Mouse (Mus musculus) adrenal gland, adult (tissue): ENCODE data around the gene Fer.

ENCODE experiments used
- DNase-seq, 2 experiments: peaks; one replicate each; pipeline ENCODE4 v3.0.0; 2022 to 2023; ENCODE audit warnings: low spot score in 1 of 2; ENCODE audit not compliant: inconsistent age in 2 of 2

The Fer gene

DNA sequence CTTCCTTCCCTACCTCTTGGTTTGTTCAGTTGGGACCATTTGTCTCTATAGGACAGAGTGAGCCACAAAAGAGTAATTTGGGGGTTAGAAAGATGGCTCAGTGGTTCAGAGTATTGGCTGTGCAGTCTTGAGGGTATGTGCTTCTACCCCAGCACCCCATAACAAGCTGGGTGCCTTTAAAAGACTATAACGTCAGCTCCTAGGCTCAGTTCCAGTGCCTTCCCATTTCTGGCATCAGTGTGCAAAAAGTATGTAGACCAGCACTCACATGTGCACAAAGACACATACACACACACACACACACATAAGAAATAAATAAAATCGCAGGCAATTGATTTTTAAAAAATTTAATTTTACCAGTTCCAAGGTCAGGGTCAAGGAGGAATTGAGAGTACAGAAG, 222.6 kb downstream of the Fer start:
- no peak for DNase-seq

DNA sequence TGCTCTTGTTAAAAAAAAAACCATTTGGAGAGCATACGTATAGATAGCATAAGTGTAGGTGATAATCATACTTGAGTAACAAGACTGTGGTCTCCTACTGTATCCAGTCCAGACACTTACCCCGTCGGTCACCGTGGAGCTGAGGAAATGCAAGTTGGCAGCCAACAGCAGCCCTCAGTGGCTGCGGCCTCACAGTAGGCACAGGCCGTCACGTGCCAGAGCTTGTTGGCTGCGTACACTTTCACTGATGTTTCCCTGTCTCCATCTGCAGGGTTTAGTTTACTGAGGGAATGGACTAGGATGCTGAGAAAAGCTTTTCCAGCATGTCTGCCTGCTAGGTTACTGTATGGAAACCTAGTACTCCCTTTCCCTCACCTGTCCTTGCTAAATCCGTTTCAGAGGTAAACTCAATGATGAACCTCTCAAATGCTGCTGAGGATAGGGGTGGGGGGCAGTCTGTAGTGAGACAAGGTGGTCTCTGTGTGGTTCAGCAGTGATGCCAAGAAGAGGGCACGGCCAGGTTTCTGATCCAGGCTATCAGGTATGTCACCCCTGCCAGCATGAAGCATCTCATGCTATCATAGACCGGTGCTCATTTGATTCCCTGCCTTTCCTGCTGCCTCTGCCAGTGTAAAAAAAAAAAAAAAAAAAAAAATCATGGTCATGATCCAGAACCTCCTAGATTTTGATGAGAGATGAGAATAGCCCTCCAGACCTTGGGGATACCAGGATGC, 224.2 kb downstream of the Fer start:
- DNase-seq: no peak

GRCm38 (mm10) chr17:64087871-64088270, 225.0 kb downstream of the Fer start:
- no peak for DNase-seq

DNA sequence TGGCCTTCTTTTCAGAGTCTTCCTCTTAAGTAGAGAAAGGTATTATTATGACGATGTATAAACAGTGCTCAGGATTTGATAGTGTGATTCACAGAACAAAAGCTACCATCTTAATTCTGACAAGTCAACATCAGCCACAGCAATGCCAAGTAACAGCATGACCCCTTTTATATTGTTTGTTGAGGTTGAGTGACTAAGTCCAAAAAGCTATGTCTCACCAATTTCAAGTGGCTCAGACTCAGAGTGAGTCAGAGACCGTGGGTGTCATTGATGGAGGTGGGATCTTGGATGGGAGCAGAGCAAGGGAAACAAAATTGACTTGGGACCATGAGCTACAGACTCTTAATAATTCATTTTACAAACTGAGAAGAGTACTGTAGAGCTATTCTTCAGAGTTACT, 230.9 kb downstream of the Fer start:
- no peak for DNase-seq

DNA sequence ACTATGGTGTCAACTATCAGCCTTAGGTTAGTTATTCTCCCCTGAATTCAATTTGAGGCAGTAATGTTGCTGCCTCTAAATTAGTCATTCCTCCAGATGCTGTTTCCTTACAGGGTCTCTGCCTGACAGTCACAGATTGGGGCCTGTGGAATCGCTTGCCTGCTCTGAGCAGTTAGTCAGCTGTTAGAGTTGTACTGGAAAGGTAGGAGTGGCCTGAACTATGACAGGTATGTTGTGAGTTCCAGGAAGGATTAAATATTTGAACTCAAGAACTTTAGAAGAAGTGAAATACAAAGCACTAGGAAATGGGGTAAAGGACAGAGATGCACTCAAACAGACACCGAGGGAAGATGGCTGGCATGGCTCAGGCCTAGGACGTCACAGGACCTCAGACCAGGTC, 233.9 kb downstream of the Fer start:
- no peak for DNase-seq

DNA sequence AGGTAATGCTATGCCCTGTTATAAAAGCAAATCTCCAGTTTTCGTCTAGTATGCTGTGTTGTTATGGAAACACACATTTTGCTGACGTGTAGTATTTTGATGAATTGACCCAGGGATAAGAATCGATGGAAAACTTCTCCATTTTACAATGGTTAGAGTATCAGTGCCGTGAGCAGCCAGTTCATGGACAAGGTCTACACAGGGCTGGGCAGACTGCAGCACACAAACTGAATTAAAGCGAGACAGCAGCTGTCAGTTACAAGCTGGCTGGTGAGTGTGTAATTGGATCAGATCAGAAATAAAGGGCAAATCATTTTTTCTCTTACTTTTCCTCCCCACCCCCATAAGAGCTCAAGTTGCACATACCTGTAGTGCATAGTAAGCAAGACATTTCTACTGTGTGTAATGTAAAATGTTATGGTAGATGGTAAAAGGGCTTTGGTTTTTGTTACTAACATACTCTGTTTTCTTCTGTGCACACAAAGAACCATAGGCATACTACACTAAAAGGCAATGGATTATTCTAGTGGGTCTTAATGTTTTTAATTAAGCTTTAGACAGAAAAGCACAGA, 235.0 kb downstream of the Fer start:
- DNase-seq: no peak

DNA sequence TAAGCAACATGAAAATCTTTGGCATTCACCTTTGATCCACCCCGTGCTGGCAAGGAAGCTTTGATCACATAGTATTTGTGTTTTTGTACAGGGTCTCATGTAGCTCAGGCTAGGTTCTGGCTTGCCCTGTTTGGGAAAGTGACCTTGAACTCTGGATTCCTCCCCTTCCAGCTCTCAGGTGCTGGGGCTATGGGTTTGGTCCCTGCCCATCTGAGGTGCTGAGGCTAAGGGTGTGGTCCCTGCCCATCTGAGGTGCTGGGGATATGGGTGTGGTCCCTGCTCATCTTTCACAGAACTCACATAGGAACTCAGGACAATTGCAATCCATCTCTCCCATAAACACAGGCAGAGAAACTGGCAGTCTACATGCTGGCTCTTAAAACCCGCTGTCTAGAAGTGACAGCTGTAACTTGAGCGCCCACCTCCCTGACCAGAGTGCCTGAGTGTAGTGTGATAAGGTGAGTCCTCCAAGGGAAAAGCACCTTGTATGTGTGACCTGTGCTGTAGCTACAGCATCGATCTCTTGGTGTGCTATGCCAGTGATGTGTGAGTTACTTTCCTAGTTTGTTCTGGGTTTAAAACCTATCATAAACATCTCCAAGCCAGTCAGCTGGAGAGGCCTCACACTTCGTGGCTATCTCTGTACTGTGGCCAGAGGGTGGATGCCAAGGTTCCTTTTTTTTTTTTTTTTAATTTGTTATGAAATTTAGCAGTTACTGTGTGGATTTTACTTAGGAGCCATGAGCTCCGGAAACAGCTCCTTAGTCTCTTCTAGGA, 236.7 kb downstream of the Fer start:
- no peak for DNase-seq

DNA sequence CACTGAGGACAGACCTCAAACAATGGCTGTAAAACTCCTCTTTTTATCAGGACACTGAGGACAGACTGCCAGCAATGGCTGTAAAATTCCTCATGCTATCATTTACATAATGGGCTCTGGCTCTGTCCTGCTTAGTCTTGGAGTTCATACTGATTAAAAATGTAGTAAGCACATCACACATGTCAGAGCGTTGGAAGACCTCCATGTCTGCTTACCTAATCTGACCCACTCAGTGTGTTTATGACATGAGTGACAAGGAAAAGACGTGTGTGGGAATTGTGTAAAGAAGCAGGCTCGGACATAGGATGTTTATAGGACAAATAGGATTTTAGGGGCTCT, 237.3 kb downstream of the Fer start:
- DNase-seq: no peak

DNA sequence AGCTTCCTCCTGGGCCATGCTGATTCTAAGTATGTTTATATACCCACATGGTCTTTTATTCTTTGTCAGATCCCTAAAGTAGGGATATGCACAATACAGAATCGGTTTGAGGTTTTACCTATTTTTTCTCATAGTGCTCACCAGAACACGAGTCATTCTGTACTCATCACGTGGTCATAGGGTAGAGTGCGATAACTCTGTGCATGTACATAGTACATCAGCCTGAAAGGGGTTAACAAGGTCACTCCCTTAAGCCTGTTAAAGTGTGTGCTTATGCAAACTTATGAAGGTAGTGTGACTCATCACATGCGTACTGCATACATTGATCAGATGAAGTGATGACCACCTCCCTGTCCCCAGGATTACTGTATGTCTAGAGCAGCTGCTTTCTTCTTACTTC, 245.9 kb downstream of the Fer start:
- no peak for DNase-seq

DNA sequence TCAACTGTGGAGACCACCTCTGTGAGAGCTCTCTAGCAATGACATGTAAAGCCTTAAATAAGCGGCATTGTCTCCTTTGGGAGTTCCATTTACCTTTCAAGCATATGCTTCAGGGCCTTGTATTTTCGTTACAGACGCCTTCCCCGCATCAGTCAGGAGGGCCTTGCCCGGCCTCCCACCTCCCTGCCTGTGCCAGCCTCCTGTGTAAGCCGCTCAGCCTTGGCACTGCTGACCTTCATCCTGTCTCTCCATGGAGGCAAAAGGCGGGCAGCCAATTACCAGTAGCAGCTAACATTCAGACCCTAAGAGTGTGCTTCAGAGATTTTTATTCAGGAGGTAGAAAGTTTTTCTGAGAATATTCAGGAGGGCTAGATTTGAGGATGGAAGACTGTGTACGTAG, 247.0 kb downstream of the Fer start:
- peak; percentile 27 to 63 for DNase-seq

DNA sequence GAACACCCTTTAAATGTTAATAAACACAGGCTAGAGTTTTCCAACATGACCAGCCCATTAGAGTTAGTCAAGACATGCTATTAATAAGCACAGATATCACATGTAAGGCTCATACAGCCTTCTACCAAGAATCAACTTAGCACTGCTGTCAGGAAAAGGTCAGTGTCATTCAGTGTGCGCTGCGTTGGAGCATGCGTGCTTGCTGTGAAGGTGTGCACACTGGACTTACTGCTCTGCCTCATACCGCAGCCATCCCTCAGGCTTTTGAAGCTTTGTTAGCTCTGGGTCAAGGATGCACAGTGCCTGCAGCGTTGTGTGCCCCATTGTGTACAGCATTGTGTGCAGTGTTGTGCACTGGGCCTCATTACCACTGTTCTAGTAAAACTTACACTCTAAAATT, 250.8 kb downstream of the Fer start:
- DNase-seq: peak; percentile 13 to 54

- no peak for DNase-seq
These were observed 253.9 kb downstream of the Fer start for GRCm38 (mm10) chr17:64116762-64117161.

DNA sequence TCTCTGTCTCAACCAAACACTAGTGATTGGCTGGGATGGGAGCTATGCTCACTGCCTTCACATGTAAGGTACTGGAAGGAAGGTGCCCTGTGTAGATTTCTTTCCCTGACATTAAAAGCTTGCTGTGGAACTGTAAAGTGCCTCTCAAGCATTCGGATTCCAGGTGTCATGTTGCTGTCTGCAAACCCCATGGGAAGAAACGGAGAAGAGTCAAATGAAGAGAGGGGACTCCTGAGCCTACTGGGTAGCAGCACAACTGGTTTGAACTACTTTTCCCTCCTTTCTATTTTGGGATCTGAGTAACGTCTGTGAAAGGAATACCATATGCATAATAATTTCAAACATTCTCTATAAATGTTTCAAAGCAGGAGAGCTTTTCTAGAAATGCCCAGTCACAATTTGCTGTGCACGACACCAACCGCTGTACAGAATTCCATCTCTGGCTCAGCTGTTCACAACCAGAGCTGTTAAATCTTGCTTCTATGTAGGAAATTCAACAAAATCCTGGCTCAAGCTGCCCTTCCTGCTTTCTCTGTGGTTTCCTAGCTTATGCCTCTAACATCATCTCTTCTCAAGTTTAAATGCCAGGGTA, 256.9 kb downstream of the Fer start:
- no peak for DNase-seq

DNA sequence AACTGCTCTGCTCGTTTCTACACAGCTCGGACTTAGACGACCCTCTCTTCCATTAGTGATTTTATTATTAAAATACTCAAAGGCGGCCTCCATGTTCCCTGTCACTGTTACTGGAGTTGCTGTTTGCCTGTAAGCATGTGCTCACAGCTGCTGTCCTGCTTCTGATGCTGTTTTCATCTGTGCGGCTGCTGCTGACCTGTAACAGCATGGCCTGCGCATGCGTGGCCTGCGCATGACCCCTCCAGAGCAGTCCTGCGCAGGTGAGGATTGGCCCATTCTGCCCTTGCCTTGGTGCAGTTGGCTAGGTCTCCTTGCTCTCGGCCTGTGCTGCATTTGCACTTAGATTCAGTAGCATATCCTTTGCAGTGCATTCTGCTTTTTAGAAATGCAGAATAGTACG, 259.7 kb downstream of the Fer start:
- DNase-seq: no peak

- no peak for DNase-seq
These were observed 260.9 kb downstream of the Fer start for GRCm38 (mm10) chr17:64123732-64124131.

DNA sequence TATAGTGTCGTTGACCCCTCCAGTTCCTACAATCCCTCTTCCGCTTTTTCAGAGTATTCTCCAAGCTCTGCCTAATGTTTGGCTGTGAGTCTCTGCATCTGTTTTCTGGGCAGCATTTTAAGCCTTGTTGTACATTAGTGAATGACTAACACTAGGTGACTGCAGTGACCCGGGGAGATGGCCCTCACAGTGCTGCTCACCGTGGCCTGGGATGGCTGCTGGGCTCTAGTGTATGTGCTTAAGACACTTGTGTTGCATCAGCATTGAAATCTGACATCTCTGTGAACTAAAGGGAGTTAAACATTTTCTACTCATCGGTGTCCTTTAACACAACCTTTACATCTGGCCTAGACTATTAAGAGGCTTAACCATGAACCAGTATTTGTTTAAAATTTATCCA, 264.0 kb downstream of the Fer start:
- DNase-seq: no peak

DNA sequence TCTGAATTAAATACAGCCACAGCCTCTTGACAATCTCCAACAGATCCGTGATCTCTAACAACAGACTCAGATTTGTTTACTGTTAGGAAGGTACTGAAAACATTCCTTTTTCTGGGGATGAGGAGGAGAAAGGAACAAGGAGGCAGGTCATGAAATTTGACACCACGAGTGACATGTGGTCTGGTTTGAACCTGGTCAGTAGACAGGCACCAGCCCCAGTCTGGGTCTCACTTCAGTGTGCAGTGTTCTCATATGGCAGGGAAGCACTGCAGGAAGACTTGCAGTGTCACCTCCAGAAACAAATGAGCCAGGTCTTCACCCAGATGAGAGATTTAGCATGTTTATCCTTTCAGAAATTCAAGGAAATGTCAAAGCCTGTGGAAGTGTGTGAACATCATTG, 266.9 kb downstream of the Fer start:
- no peak for DNase-seq

- peak; percentile 16 to 55 for DNase-seq
These were observed 267.5 kb downstream of the Fer start for GRCm38 (mm10) chr17:64130356-64130755.

DNA sequence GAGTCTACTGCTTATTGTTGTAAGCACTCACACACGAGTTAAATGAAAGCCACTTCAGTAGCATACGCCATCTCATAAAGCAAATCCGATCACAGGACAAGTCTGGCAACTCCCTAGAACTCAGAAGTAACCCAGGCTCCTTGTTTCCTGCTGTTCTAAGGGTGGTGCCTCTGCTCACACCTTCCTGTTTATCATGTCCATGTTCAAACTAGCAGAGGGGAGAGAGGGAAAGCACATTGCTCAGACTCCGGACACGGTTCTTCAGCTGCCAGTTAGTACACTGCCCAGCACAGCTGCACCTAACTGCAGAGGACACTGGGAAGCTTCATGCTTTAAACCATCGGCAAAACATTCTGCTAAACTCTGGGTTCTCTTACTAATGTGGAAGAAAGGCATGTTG, 269.3 kb downstream of the Fer start:
- no peak for DNase-seq

DNA sequence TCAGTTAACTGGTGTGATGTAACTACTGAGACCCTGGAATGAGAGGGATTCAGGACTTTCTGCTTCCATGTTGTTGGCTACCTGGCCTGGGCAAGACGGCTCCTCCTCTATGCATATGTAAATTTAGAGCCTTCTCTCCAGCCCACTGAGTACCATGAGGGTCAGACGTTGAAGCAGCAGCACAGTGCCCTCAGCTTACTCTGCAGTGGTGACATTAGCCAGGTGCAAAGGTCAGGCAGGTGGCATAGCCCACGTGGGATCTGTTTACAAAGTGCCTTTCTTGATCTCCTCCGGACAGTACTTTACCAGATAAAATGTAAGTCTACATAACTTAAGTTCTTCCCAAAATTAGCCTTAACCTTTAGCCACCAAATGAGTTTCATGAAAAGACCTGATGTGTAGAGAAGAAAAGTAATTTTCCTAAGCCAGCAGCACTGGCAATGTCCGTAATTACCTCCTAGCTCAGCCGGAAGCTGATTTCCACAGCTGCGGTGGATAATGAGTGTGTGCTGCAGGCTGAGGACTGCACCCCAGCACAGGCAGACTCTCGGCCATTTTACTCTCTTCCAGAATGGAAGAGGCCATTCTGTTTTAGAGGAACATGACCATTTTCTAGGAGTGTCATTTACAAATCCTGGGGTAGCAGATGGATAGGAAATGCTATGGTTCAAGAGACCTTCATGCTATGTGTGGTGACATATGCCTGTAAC, 273.2 kb downstream of the Fer start:
- no peak for DNase-seq

DNA sequence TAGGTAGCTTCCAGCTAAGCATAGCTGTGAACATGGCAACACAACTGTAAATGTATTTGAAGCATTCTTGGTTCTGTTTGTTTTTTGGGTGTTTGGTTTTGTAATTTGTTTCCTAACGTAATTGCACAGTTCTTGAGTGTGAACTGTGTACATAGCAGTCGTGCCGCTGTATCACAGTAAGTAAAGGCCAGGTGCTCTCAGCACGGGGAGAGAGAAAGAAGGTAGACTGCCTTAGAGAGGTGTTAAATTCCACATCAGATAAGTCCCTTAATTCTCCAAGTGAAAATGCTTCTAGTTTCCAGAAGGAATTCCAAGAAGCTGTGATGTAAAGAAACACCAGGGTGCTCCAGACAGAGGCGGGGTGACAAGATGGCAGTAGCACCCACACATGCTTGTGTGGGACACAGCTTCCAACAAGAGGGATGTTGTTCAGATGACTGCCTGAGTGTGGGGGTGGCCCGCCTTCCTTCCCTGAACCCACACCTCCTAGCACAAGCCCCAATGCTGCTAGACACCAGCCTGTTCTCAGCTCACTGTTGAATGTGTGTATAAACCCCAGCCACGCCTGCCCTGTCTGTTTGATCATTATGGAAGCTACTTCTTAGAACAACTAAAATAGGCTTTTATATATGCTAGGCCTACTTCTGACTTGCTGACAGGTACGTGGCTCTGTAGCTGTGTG, 275.3 kb downstream of the Fer start:
- no peak for DNase-seq
